Mouse (Mus musculus): ENCODE measurements around the gene Cdh8.
"Not testable (repeated sequence)": the region's sequence is repeated elsewhere in the genome, so short reads cannot be mapped to it uniquely, and the experiment has no call there.

Cdh8 gene

GRCm38 (mm10) chr8:99285103-99285502 lies 131.2 kb downstream of the Cdh8 start:
- DNase-seq (ENCODE audit: extremely low spot score, low read depth, low spot score), result no peak

- DNase-seq (ENCODE audit: extremely low spot score, low read depth, low spot score), result no peak
These were observed 135.9 kb downstream of the Cdh8 start for GRCm38 (mm10) chr8:99280375-99280774.

GRCm38 (mm10) chr8:99267133-99267532 lies 149.1 kb downstream of the Cdh8 start:
- DNase-seq (ENCODE audit: extremely low spot score, low read depth, low spot score), result no peak

- DNase-seq (ENCODE audit: extremely low spot score, low read depth, low spot score), result no peak
These were observed 181.9 kb downstream of the Cdh8 start for GRCm38 (mm10) chr8:99234372-99234771.

- DNase-seq (ENCODE audit: extremely low spot score, low read depth, low spot score), result no peak
These were observed 192.6 kb downstream of the Cdh8 start for GRCm38 (mm10) chr8:99223697-99224096.

- no peak for DNase-seq (ENCODE audit: extremely low spot score, low read depth, low spot score)
These were observed 211.1 kb downstream of the Cdh8 start for GRCm38 (mm10) chr8:99205194-99205593.

- DNase-seq (ENCODE audit: extremely low spot score, low read depth, low spot score), result no peak
These were observed 225.6 kb downstream of the Cdh8 start for GRCm38 (mm10) chr8:99190643-99191042.

- DNase-seq (ENCODE audit: extremely low spot score, low read depth, low spot score), result no peak
These were observed 229.4 kb downstream of the Cdh8 start for GRCm38 (mm10) chr8:99186879-99187278.

- DNase-seq (ENCODE audit: extremely low spot score, low read depth, low spot score), result no peak
These were observed 232.1 kb downstream of the Cdh8 start for GRCm38 (mm10) chr8:99184186-99184585.

GRCm38 (mm10) chr8:99166966-99167365 lies 249.3 kb downstream of the Cdh8 start:
- no peak for DNase-seq (ENCODE audit: extremely low spot score, low read depth, low spot score)

- no peak for DNase-seq (ENCODE audit: extremely low spot score, low read depth, low spot score)
These were observed 254.6 kb downstream of the Cdh8 start for GRCm38 (mm10) chr8:99161633-99162032.

- no peak for DNase-seq (ENCODE audit: extremely low spot score, low read depth, low spot score)
These were observed 270.8 kb downstream of the Cdh8 start for GRCm38 (mm10) chr8:99145436-99145835.

- not testable (repeated sequence) for DNase-seq (ENCODE audit: extremely low spot score, low read depth, low spot score)
These were observed 271.5 kb downstream of the Cdh8 start for GRCm38 (mm10) chr8:99144761-99145160.

GRCm38 (mm10) chr8:99098453-99098852 lies 317.8 kb downstream of the Cdh8 start:
- no peak for DNase-seq (ENCODE audit: extremely low spot score, low read depth, low spot score)

- no peak for DNase-seq (ENCODE audit: extremely low spot score, low read depth, low spot score)
These were observed 364.9 kb downstream of the Cdh8 start for GRCm38 (mm10) chr8:99051344-99051743.

- no peak for DNase-seq (ENCODE audit: extremely low spot score, low read depth, low spot score)
These were observed 367.5 kb downstream of the Cdh8 start for GRCm38 (mm10) chr8:99048664-99049363.

GRCm38 (mm10) chr8:99040423-99040822 lies 375.8 kb downstream of the Cdh8 start:
- DNase-seq (ENCODE audit: extremely low spot score, low read depth, low spot score), result no peak

- DNase-seq (ENCODE audit: extremely low spot score, low read depth, low spot score), result no peak
These were observed 385.2 kb downstream of the Cdh8 start for GRCm38 (mm10) chr8:99031060-99031459.
